Mouse (Mus musculus): ENCODE results near the gene Steap2.
"Not testable (repeated sequence)": the region's sequence is repeated elsewhere in the genome, so short reads cannot be mapped to it uniquely, and the experiment has no call there.

Steap2 gene

GRCm38 (mm10) chr5:5693956-5694653 lies at the start of gene Steap2:
TSS of gene Steap2 (minus strand) at chr5:5694578.
- no peak for DNase-seq (ENCODE audit: low read depth in 2 of 2, low spot score in 2 of 2)

DNA sequence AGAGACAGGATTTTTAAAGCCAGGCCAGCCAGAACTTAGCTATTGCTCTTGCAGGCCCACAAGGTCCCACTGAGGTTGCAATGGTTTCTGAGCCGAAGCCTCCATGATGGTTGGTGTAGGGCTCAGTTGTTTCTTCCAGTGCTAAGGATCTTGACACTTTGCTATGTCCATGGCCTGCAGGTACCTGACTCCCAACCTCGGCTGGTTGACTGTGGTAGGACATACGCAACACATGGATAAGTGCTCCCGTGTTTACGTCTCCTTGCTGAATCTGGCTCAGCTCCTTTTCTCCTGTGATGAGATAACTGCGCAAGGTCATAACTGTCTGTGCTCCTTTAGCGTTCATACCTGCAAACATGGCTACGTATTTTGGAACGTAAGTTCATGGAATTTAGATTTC lies 40.1 kb upstream of the Steap2 start:
- no peak for DNase-seq (ENCODE audit: low read depth in 2 of 2, low spot score in 2 of 2)

DNA sequence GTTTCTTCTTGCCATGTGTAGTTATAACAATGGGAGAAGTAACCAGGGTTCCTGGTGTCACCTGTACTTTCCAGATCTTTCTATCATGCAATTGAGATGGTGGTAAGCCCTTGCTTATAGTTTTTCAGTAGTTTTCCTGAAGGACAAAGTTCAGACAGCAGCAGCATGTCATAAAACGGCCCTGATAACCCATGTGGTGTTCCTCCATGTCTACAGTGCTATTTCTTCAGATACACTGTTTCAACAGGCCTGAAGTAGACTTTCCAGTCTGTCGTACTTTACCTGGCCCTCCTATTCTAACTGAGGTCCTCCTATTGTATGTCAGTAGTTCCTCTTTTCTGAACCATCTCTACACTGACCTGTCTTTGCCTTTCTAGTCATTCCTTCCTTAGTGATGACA lies 38.5 kb upstream of the Steap2 start:
- DNase-seq (ENCODE audit: low read depth in 2 of 2, low spot score in 2 of 2) = no peak

DNA sequence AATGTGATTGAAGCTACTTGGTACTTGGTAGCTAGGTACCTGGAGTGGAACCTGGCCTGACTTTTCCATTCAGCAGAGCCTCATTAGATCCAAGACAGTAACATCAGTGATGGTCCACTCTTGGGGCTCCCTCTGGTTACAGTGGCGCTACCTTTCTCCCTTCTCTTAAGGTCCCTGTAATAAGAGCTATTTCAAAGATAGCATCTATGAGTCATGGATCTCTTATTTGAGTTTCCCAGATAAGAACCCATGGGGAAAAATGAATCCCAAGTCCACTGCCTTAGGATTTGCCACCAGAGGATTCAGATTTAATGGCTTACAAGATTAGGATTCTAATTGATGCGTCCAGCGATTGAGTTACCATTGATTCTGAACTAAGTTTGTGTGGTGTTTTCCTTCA lies 37.8 kb upstream of the Steap2 start:
- DNase-seq (ENCODE audit: low read depth in 2 of 2, low spot score in 2 of 2) = no peak

- no peak for DNase-seq (ENCODE audit: low read depth in 2 of 2, low spot score in 2 of 2)
These were observed 35.5 kb upstream of the Steap2 start for GRCm38 (mm10) chr5:5729904-5730303.

DNA sequence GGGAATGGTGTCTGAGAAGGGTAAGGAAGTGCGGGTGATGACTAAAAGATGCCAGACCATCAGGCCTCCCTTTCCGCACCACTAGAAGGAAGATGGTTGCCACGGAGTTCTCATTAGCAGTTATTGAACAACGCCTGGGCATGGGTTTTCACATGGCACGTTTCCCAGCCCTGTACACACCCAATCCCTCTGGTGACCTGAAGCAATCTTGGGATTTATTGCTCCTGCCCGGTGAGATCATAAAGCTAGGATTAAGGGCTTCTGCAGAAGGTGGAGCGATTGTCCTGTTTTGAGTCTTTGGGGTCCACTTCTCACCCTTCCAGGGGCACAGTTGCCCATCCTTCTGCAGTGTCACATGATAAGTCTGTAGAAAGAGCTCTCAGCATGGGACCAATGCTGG lies 27.8 kb upstream of the Steap2 start:
- DNase-seq (ENCODE audit: low read depth in 2 of 2, low spot score in 2 of 2) = no peak

DNA sequence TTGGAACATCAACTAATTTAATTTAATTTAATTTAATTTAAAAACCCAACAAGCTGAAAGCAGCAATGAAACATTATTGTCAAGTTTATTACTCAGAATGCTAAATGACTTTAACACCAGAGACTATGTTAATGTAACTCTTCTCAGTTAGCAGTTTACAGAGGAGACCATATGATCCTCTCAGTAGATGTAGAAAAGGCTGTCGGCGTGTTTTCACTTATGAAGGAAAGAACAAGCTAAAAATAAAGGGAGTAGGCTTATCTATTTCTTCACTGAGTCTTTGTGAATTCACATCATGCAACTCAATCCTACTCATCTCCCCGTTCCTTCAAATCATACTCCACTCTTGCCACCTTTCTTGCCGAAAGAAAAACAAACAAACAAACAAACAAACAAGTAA lies 16.7 kb upstream of the Steap2 start:
- DNase-seq (ENCODE audit: low read depth in 2 of 2, low spot score in 2 of 2) = no peak

GRCm38 (mm10) chr5:5707341-5708278 lies 13.2 kb upstream of the Steap2 start:
- no peak for DNase-seq (ENCODE audit: low read depth in 2 of 2, low spot score in 2 of 2)

- no peak for DNase-seq (ENCODE audit: low read depth in 2 of 2, low spot score in 2 of 2)
These were observed 10.6 kb upstream of the Steap2 start for GRCm38 (mm10) chr5:5705019-5705418.

DNA sequence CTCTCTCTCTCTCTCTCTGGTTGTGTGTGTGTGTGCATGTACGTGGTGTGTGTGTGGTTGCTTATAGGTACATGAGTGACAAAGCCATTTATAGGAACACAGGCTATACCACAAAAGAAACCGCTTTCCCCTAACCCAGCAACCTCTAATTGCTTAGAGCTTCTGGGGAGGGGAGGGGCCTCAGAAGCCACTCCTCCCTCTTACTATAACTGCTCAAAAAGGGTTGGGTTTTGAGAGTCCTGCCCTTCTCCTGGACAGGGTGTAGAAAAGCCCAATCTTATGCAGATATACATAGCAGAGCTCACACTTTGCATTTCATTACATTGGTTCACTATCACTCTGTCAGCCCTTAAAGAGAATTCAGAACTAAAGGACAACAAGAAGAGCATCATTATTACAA lies 6.0 kb upstream of the Steap2 start:
- no peak for DNase-seq (ENCODE audit: low read depth in 2 of 2, low spot score in 2 of 2)

DNA sequence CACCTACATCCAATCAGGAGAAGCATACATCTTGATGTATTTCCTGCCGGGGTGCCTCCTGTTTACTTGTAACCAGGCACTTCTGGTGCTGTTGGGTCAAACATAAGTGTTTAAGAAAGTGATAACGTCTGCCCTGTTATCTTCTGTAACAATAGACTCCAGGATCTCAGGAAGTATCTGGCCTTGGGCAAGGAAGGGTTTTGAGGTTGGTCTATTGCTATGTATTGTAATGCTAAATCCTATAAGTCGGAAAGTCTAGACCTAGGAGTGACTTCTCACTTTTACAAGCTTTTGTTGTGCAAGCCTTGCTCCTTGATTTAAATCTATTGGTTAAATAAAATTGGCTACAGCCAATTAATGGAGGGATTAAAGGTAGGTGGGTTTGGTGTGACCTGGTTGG lies 4.5 kb upstream of the Steap2 start:
- no peak for DNase-seq (ENCODE audit: low read depth in 2 of 2, low spot score in 2 of 2)

DNA sequence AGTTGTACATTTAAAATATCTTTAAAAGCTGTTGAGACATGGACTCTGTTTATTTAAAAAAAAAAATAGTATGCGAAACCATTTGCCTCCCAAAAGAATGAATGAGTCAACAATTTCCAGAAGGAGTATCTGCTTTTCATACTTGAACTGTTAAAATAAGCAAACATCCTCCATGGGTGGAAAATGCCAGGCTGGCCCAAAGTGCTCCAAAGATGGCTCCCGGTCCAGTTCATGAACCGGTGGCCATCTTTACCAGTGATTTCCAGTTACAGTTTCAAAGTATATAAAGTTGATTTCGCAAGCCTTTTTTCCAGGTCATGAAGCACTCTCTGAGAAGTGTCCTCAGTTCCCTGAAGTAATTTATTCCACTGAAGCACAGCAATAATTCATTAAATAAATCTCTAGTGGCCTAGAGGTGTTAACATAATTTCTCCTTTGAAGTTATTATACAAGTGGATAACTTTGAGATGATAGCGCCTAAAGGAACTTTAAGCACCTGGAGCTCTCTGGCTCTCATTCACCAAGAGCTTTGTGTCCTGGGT lies 1.1 kb upstream of the Steap2 start:
- no peak for DNase-seq (ENCODE audit: low read depth in 2 of 2, low spot score in 2 of 2)

- no peak for DNase-seq (ENCODE audit: low read depth in 2 of 2, low spot score in 2 of 2)
These were observed 830 bp downstream of the Steap2 start for GRCm38 (mm10) chr5:5693541-5693955.

- DNase-seq (ENCODE audit: low read depth in 2 of 2, low spot score in 2 of 2) = no peak
These were observed 2.1 kb downstream of the Steap2 start for GRCm38 (mm10) chr5:5692167-5692738.

DNA sequence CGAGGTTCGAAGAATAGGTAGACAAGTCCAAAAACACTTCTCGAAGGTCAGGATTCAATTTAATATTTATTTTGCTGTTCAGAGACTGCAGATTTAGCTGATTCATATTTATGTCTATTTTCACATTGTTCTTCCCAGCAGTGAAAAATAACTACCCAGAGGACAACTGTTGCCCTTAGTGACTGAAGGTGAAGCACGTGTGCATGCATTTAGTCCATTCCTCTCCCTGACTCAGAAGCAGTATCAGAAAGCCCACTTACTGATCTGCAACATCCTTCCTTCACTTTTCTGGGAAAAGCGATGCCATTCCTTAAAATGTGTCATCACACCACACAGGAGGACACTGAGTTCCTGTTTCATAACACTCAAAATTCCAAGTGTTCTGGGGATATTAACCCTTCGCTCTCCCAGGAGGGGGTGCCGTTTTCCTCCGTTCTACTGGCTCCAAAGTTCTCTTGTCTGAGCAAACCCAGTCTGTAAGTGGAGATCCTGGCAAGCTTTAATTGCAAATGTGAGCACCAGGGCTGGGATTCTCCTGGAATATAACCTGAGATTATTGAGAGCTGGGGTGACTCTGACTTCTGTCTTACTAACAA lies 5.3 kb downstream of the Steap2 start:
- DNase-seq (ENCODE audit: low read depth in 2 of 2, low spot score in 2 of 2) = no peak

DNA sequence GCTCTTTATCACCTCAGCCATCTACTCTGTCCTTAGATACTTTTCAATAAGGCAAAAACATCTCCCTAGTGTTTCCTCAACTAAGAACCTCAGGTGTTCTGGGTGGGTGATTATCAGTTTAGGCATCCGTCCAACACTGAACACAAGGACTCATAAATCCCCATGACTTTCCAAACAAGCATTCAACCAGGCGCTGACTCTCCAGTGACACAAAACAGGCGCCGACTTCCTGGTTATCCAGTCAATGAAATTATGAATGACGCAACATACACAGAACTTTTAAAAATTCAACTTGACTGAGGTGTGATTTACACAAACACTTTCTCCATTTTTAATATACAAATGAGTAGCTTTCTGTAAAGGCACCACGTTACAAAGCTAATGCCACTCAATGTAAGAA lies 6.2 kb downstream of the Steap2 start:
- DNase-seq (ENCODE audit: low read depth in 2 of 2, low spot score in 2 of 2) = no peak

GRCm38 (mm10) chr5:5686973-5687372 lies 7.4 kb downstream of the Steap2 start:
- no peak for DNase-seq (ENCODE audit: low read depth in 2 of 2, low spot score in 2 of 2)

GRCm38 (mm10) chr5:5684946-5685345 lies 9.4 kb downstream of the Steap2 start:
- not testable (repeated sequence) for DNase-seq (ENCODE audit: low read depth in 2 of 2, low spot score in 2 of 2)

- no peak for DNase-seq (ENCODE audit: low read depth in 2 of 2, low spot score in 2 of 2)
These were observed 11.1 kb downstream of the Steap2 start for GRCm38 (mm10) chr5:5683292-5683691.

DNA sequence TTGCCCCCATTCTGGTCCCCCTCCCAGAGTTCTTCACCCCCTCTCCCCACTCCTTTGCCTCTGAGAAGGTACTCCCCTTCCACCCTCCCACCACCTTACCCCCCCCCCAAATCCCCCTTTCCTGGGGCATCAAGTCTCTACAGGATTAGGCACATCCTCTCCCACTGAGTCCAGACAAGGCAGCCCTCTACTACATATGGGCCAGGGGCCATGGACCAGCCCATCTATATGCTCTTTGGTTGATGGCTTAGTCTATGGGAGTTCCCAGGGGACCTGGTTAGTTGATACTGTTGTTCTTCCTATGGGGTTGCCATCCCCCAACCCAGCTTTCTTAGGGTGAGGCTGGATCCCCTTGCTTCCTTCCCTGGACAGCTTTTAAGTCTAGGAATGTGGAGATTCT lies 14.9 kb downstream of the Steap2 start:
- DNase-seq (ENCODE audit: low read depth in 2 of 2, low spot score in 2 of 2) = no peak

GRCm38 (mm10) chr5:5676082-5676481 lies 18.3 kb downstream of the Steap2 start:
- DNase-seq (ENCODE audit: low read depth in 2 of 2, low spot score in 2 of 2) = no peak

Data from CD8-positive naive resting alpha-beta T cell, adult 2 months (primary cell).